Mouse (Mus musculus) MEL (cell line): ENCODE data around the gene Syne2. TPM values are rescaled to one million over a fixed set of nuclear protein-coding genes. Genes with fewer than 3 reads are reported as not detected.

Source experiments
- DNase-seq: peaks from one replicate; pipeline ENCODE4 v3.0.0; 2011; ENCODE audit warnings: low read depth, low spot score
- H3K27ac ChIP-seq: 2 replicates; pipeline ENCODE4 v1.5.1; 2012; ENCODE audit warnings: low read depth, mild to moderate bottlenecking, control low read depth, low read length, moderate library complexity; ENCODE audit not compliant: control insufficient read depth
- H3K27me3 ChIP-seq, 2 experiments: fragments of 150-350 bp in 1 of 2; sonication (generic) in 1 of 2; 2 replicates each; pipeline ENCODE4 v1.6.1; 2012; ENCODE audit warnings: low read length in 2 of 2, mild to moderate bottlenecking in 2 of 2, improper control_type of control experiment in 1 of 2, moderate library complexity in 1 of 2; ENCODE audit not compliant: insufficient read depth in 2 of 2, control insufficient read depth in 1 of 2
- H3K36me3 ChIP-seq, 2 experiments: 2 replicates each; pipeline ENCODE4 v1.6.1; 2012 to 2014; ENCODE audit warnings: low read length in 2 of 2, improper control_type of control experiment in 1 of 2, inconsistent platforms in 1 of 2, mild to moderate bottlenecking in 1 of 2; ENCODE audit not compliant: insufficient read depth in 2 of 2, control insufficient read depth in 1 of 2
- H3K4me1 ChIP-seq, 2 experiments: fragments of 150-350 bp in 1 of 2; sonication (generic) in 1 of 2; 2 replicates each; pipeline ENCODE4 v1.6.1; 2012; ENCODE audit warnings: low read length in 2 of 2, improper control_type of control experiment in 1 of 2, mild to moderate bottlenecking in 1 of 2; ENCODE audit not compliant: insufficient read depth in 2 of 2, control insufficient read depth in 1 of 2
- H3K4me3 ChIP-seq, 2 experiments: fragments of 150-350 bp in 1 of 2; sonication (generic) in 1 of 2; 2 replicates each; pipeline ENCODE4 v1.5.1; 2012; ENCODE audit warnings: low read depth in 2 of 2, low read length in 2 of 2, mild to moderate bottlenecking in 2 of 2, moderate library complexity in 2 of 2, control low read depth in 1 of 2, improper control_type of control experiment in 1 of 2; ENCODE audit not compliant: control insufficient read depth in 1 of 2, insufficient read depth in 1 of 2
- H3K79me2 ChIP-seq: 2 replicates; pipeline ENCODE4 v1.6.1; 2012; ENCODE audit warnings: mild to moderate bottlenecking, low read length, moderate library complexity; ENCODE audit not compliant: control insufficient read depth, poor library complexity, insufficient read depth
- H3K9ac ChIP-seq: 2 replicates; pipeline ENCODE4 v1.6.1; 2012; ENCODE audit warnings: low read depth, mild to moderate bottlenecking, control low read depth, low read length, moderate library complexity; ENCODE audit not compliant: control insufficient read depth, poor library complexity, severe bottlenecking
- H3K9me3 ChIP-seq: fragments of 150-350 bp; sonication (generic); replicated peaks from 2 replicates; pipeline ENCODE4 v1.6.1; 2012; ENCODE audit warnings: mild to moderate bottlenecking, low read length, improper control_type of control experiment, moderate library complexity; ENCODE audit not compliant: insufficient read depth
- BHLHE40 ChIP-seq: IDR thresholded peaks from 2 replicates; pipeline ENCODE4 v1.6.1; 2012; ENCODE audit warnings: low read depth, mild to moderate bottlenecking, inconsistent platforms, low read length, improper control_type of control experiment, borderline replicate concordance
- CHD2 ChIP-seq: IDR thresholded peaks from 2 replicates; pipeline ENCODE4 v1.6.1; 2011; ENCODE audit warnings: low read length, improper control_type of control experiment
- E2F4 ChIP-seq: IDR thresholded peaks from 2 replicates; pipeline ENCODE4 v1.6.1; 2011; ENCODE audit warnings: low read depth, low read length, improper control_type of control experiment, borderline replicate concordance
- ELF1 ChIP-seq: IDR thresholded peaks from 2 replicates; pipeline ENCODE4 v1.6.1; 2014; ENCODE audit warnings: low read depth, mild to moderate bottlenecking, inconsistent platforms, low read length, improper control_type of control experiment, moderate library complexity
- EP300 ChIP-seq, 2 experiments: IDR thresholded peaks; 2 replicates each; pipeline ENCODE4 v1.6.1; 2011; ENCODE audit warnings: improper control_type of control experiment in 2 of 2, low read length in 2 of 2, low read depth in 1 of 2, mild to moderate bottlenecking in 1 of 2
- ETS1 ChIP-seq: IDR thresholded peaks from 2 replicates; pipeline ENCODE4 v1.6.1; 2012; ENCODE audit warnings: low read depth, mild to moderate bottlenecking, inconsistent platforms, low read length, improper control_type of control experiment, moderate library complexity
- MAX ChIP-seq: IDR thresholded peaks from 2 replicates; pipeline ENCODE4 v1.6.1; 2011; ENCODE audit warnings: low read length, improper control_type of control experiment
- MAZ ChIP-seq: IDR thresholded peaks from 2 replicates; pipeline ENCODE4 v1.6.1; 2012; ENCODE audit warnings: low read depth, mild to moderate bottlenecking, inconsistent platforms, low read length, improper control_type of control experiment
- MEF2A ChIP-seq: IDR thresholded peaks from 2 replicates; pipeline ENCODE4 v1.6.1; 2014; ENCODE audit warnings: low read depth, mild to moderate bottlenecking, inconsistent platforms, low read length, improper control_type of control experiment; ENCODE audit not compliant: poor library complexity, insufficient replicate concordance, severe bottlenecking; ENCODE audit errors: extremely low read depth
- MXI1 ChIP-seq: IDR thresholded peaks from 2 replicates; pipeline ENCODE4 v1.6.1; 2011; ENCODE audit warnings: mild to moderate bottlenecking, low read depth, low read length, improper control_type of control experiment
- MYC ChIP-seq: IDR thresholded peaks from 2 replicates; pipeline ENCODE4 v1.6.1; 2011; ENCODE audit warnings: low read depth, mild to moderate bottlenecking, low read length, improper control_type of control experiment, moderate library complexity
- POLR2A ChIP-seq, 2 experiments: IDR thresholded peaks; 2 replicates each; pipeline ENCODE4 v1.6.1; 2011 to 2012; ENCODE audit warnings: low read length in 2 of 2, mild to moderate bottlenecking in 2 of 2, control low read depth in 1 of 2, improper control_type of control experiment in 1 of 2, low read depth in 1 of 2, moderate library complexity in 1 of 2; ENCODE audit not compliant: control insufficient read depth in 1 of 2, insufficient read depth in 1 of 2, poor library complexity in 1 of 2
- POLR2AphosphoS2 ChIP-seq: IDR thresholded peaks from 2 replicates; pipeline ENCODE4 v1.6.1; 2011; ENCODE audit warnings: low read length, improper control_type of control experiment
- RAD21 ChIP-seq: IDR thresholded peaks from 2 replicates; pipeline ENCODE4 v1.6.1; 2011; ENCODE audit warnings: mild to moderate bottlenecking, low read depth, low read length, improper control_type of control experiment
- RCOR1 ChIP-seq: IDR thresholded peaks from 2 replicates; pipeline ENCODE4 v1.6.1; 2012; ENCODE audit warnings: low read depth, mild to moderate bottlenecking, inconsistent platforms, low read length, improper control_type of control experiment
- SMC3 ChIP-seq: IDR thresholded peaks from 2 replicates; pipeline ENCODE4 v1.6.1; 2011; ENCODE audit warnings: low read depth, low read length, improper control_type of control experiment
- TAL1 ChIP-seq: IDR thresholded peaks from 2 replicates; pipeline ENCODE4 v1.6.1; 2012; ENCODE audit warnings: mild to moderate bottlenecking, inconsistent platforms, low read length, moderate library complexity, mixed read lengths
- UBTF ChIP-seq: IDR thresholded peaks from 2 replicates; pipeline ENCODE4 v1.6.1; 2012; ENCODE audit warnings: low read depth, mild to moderate bottlenecking, inconsistent platforms, low read length, improper control_type of control experiment, moderate library complexity, borderline replicate concordance; ENCODE audit not compliant: insufficient read depth
- USF1 ChIP-seq: IDR thresholded peaks from 2 replicates; pipeline ENCODE4 v1.6.1; 2014; ENCODE audit warnings: low read depth, mild to moderate bottlenecking, inconsistent platforms, low read length, improper control_type of control experiment, moderate library complexity
- ZC3H11A ChIP-seq: IDR thresholded peaks from 2 replicates; pipeline ENCODE4 v1.6.1; 2012; ENCODE audit warnings: low read depth, mild to moderate bottlenecking, inconsistent platforms, low read length, improper control_type of control experiment
- ZKSCAN1 ChIP-seq: IDR thresholded peaks from 2 replicates; pipeline ENCODE4 v1.6.1; 2012; ENCODE audit warnings: low read depth, mild to moderate bottlenecking, inconsistent platforms, low read length, improper control_type of control experiment, moderate library complexity
- ZMIZ1 ChIP-seq: IDR thresholded peaks from 2 replicates; pipeline ENCODE4 v1.6.1; 2012; ENCODE audit warnings: low read depth, mild to moderate bottlenecking, inconsistent platforms, low read length, improper control_type of control experiment, moderate library complexity
- ZNF384 ChIP-seq: IDR thresholded peaks from 2 replicates; pipeline ENCODE4 v1.6.1; 2012; ENCODE audit warnings: low read depth, mild to moderate bottlenecking, inconsistent platforms, low read length, improper control_type of control experiment
- polyA plus RNA-seq, 2 experiments: library from polyadenylated mRNA; stranded (reverse) in 1 of 2; unstranded in 1 of 2; fragments of >175 nt in 1 of 2; fragments of >200 nt in 1 of 2; gene quantifications; 2 replicates each; pipeline versions ENCODE4 v1.2.1 to v1.2.4; 2012; ENCODE audit warnings: low replicate concordance in 2 of 2, low read depth in 1 of 2; ENCODE audit not compliant: insufficient read length in 2 of 2, insufficient read depth in 1 of 2, missing spikeins in 1 of 2
- total RNA-seq: library from RNA; depleted of rRNA; stranded (reverse); fragments of 300-350 nt; gene quantifications from 2 replicates; pipeline ENCODE4 v1.2.3, GENCODE M21; 2012

Gene Syne2
- total and polyA plus RNA-seq, 3 experiments: 0.06 to 0.15 TPM; not detected in 1

DNA sequence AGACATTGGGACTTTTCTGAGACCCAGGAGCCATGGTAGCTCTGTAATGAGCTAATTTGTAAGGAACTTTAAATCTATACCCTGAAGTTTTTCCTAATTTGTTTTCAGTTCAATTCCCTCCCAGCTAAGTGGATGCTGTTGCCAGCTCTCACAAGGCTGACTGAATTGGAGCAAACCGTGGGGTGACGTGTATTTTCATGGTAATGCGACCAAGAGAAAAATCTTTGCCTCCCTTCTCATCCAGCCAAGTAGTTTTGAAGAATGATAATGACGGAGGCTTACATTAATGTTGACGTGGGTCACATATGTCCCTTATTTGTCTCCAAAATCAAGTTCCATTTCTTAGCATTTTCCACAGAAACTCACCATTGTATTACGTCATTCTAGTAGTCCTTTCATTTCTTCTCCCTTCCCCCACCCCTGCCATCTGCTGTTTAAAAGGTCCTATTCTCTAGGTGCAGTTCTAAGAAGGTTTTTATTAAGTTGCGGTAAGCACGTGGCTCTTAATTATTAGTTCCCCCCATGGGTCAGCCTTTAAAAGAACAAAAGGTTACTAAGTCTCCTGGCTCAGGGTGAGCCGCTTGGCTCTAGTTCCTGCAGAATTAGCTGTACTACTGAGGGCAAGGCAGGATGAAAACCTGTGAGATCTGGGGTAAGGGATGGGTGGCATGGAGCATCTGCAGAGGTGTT is 55.8 kb downstream of the Syne2 start:
- no peak overlapping the region for H3K9ac ChIP-seq
- H3K79me2 ChIP-seq: no peaks in the 10 kb centered on the region
- TF ChIP-seq POLR2AphosphoS2 (no peak), MEF2A (no peak), RCOR1 (no peak), BHLHE40 (no peak), E2F4 (no peak), ZNF384 (no peak), EP300 (IDR thresholded peaks at IDR 0.05; ENCODE audit: low read depth in 1 of 2, low read length in 2 of 2) (no peak), MXI1 (no peak), TAL1 (no peak), UBTF (no peak), RAD21 (no peak), USF1 (no peak), CHD2 (no peak)
- H3K27me3 ChIP-seq: peaks cover 1 to 12% of the 10 kb centered on the region in 2 experiments
- H3K27ac ChIP-seq: no peak overlapping the region
- no peaks in the 10 kb centered on the region for H3K9me3 ChIP-seq
- H3K4me1 ChIP-seq: no peaks in the 10 kb centered on the region
- no peak for DNase-seq
- no peaks in the 10 kb centered on the region for H3K36me3 ChIP-seq
- H3K4me3 ChIP-seq: no peak overlapping the region

DNA sequence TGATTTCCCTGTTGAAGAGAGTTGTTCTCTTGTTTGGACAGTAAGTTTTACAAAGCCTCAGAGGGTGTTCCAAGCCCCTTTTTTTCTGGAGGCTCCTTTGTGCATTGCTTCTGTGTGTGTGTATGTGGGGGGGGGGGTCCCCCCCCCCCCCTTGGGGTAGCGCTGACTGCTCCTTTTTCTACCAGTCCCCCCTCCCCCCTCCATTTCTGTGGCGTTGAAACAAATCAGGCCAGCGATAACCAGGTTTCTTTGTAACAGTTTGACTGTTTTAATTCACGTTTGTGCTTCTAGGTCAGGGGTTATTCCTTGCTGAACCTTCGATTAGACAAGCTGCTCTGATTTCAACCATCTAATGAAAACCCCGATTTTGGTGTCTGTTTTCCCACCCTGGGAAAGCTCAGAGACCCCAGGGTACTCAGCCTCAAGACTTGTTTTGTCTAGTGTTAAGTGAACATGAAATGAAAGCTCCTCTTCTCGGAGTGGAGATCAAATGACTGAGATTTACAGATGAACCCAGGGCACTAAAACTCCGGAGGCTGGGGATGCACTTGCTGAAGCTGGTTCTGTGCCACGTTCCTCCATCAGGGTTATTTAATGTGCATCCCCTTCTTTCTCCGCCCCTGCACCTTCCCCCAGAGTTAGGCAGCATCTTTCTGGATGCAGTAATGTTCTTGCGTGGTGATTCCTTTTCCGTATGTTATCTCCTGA is 56.5 kb downstream of the Syne2 start:
- TF ChIP-seq ELF1 (no peak), ZC3H11A (no peak), RCOR1 (no peak), USF1 (no peak), ZMIZ1 (no peak), MAZ (no peak), SMC3 (no peak), MYC (no peak), MAX (no peak), ZKSCAN1 (no peak), POLR2A (IDR thresholded peaks at IDR 0.05; ENCODE audit: control insufficient read depth in 1 of 2, insufficient read depth in 1 of 2, low read depth in 1 of 2, low read length in 2 of 2, poor library complexity in 1 of 2) (no peak), RAD21 (no peak), ETS1 (no peak), ZNF384 (no peak), UBTF (no peak), E2F4 (no peak)

More for the DNA sequence above, 56.5 kb downstream of the Syne2 start:
- Histone ChIP-seq H3K27me3 (peaks cover 1 to 10% of the 10 kb centered on the region in 2 experiments), H3K9ac (no peak overlapping the region), H3K9me3 (no peaks in the 10 kb centered on the region), H3K27ac (no peak overlapping the region), H3K79me2 (no peaks in the 10 kb centered on the region), H3K36me3 (no peaks in the 10 kb centered on the region), H3K4me3 (no peak overlapping the region), H3K4me1 (no peaks in the 10 kb centered on the region)
- DNase-seq: no peak
